Mouse (Mus musculus) spleen, embryonic (tissue): ENCODE measurements at regions not wholly inside any gene's neighbourhood (a gene's known extent, or its start where the extent isn't known, plus 50 kb on each side); places are given as distances from the start of the nearest gene placed in this dataset.

ENCODE experiments used
- CTCF ChIA-PET: fragments of 350-600 bp; sonication (Branson Sonifier 250); formaldehyde crosslinking; loops from one replicate; lab custom pipeline; 2022; lab: Charles Lee

- CTCF ChIA-PET, result no interaction called here
Observed at GRCm38 (mm10) chr9:43930037-43930404, 113.2 kb upstream of the Thy1 start.

GRCm38 (mm10) chr9:43930476-43930875, 112.7 kb upstream of the Thy1 start:
- CTCF ChIA-PET, result no interaction called here

- CTCF ChIA-PET, result no interaction called here
Observed at GRCm38 (mm10) chr9:43934012-43934690, 109.0 kb upstream of the Thy1 start.

- CTCF ChIA-PET, result no interaction called here
Observed at GRCm38 (mm10) chr9:43934691-43935064, 108.5 kb upstream of the Thy1 start.

- CTCF ChIA-PET, result no interaction called here
Observed at GRCm38 (mm10) chr9:43939336-43939735, 103.8 kb upstream of the Thy1 start.

GRCm38 (mm10) chr9:43942147-43942546, 101.0 kb upstream of the Thy1 start:
- CTCF ChIA-PET, result no interaction called here

DNA sequence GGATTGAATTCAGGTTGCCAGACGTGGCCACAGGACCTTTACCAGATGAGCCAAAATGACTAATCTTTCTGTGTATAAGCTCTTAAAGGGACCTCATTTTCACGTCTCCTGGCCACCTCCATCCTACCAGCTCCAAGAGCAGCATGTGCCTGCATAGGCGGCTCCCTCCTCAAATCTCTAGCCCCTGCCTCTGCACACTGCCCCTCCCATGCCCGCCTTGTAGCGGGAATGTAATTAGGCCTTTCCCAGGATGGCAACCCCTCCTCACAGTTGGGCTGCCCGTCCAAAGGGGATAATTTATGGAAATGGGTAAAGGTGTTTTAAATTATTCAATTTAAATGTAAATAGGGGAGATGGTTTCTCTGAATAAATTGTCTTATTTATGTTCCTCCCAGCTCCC, 99.7 kb upstream of the Thy1 start:
- CTCF ChIA-PET, result no interaction called here

GRCm38 (mm10) chr9:43944816-43945741, 98.1 kb upstream of the Thy1 start:
- CTCF ChIA-PET, result no interaction called here

DNA sequence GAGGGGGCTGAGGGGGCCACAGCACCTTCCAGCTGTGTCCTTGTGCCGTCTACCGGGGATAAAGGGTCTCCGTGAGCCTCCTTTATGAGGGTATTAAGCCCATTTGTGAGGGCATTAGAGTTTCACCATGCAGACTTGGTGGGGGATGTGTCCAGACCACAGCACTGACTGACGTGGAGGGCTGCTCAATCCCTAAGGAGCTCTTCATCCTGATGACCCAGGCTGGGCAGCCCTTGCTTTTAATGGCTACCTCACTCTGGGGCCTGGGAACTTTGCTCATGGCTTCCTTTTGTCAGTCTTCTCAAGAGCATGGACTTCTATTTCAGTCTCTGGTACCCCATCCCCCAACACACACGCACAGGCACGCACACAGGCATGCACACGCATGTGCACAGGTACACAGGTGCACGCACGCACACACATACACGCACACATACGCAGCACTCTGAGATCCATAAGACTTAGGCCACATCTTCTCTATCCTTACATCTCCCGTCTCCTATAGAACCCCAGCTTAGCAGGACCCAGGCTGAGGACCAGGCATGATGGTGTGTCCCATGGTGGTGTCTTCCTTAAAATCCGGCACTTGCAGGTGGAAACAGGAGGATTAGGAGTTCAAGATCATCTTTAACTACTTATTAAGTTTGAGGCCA, 97.1 kb upstream of the Thy1 start:
- CTCF ChIA-PET, result interaction anchor here (0.5 kb wide), 1 partner anchor 1530 kb away, joined by 3 read pairs; no protein-coding TSS in a partner anchor

GRCm38 (mm10) chr9:43947089-43947488, 96.1 kb upstream of the Thy1 start:
- CTCF ChIA-PET, result no interaction called here

- CTCF ChIA-PET, result no interaction called here
Observed at GRCm38 (mm10) chr9:43947490-43948150, 95.6 kb upstream of the Thy1 start.

- CTCF ChIA-PET, result no interaction called here
Observed at GRCm38 (mm10) chr9:43953128-43953527, 90.1 kb upstream of the Thy1 start.

DNA sequence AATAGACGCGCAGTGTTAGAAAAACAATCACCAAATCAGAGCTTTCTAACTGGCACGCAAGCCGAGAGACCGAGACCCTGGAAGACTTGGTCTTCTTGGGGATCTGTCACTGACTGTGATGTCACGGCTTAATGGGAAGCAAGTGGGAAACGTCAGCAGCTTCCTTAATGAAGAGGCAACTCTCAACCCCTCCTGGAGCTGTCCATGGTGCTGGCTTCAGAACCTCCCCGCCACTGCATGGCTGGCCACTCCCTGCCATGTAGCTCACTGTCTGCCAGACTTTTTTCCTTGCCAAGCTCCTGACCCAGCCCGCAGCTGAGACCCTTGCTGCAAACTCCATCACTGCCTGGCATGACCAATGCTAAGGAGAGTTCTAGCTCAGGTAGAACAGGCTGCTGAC, 83.6 kb upstream of the Thy1 start:
- CTCF ChIA-PET, result interaction anchor here (0.5 kb wide), 1 partner anchor 22 kb away, joined by 3 read pairs; no protein-coding TSS in a partner anchor

DNA sequence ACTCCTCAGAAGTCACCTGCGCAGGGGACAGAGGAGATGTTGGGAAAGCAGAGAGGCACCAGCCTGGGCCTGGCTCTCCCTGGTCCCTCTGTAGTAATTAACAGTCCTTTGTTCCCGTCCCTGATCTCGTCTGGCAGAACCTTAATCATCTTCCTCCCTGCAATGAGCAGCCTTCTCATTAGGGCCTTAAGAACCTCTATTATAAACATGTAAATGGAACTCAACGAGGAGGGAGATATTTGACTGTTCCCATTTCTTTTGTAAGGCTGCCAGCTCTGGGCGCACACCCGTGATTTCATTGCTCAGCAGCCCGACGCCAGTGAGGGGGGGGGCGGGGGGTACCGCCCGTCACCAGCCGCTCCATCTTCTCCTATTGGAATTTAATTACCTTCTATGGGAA, 81.8 kb upstream of the Thy1 start:
- CTCF ChIA-PET, result interaction anchor here (0.6 kb wide), 1 partner anchor 40 kb away, joined by 5 read pairs; no protein-coding TSS in a partner anchor

GRCm38 (mm10) chr9:43965171-43965570, 78.0 kb upstream of the Thy1 start:
- CTCF ChIA-PET, result no interaction called here

GRCm38 (mm10) chr9:43965811-43966210, 77.4 kb upstream of the Thy1 start:
- CTCF ChIA-PET, result no interaction called here

GRCm38 (mm10) chr9:43970043-43970795, 73.0 kb upstream of the Thy1 start:
- CTCF ChIA-PET, result no interaction called here

DNA sequence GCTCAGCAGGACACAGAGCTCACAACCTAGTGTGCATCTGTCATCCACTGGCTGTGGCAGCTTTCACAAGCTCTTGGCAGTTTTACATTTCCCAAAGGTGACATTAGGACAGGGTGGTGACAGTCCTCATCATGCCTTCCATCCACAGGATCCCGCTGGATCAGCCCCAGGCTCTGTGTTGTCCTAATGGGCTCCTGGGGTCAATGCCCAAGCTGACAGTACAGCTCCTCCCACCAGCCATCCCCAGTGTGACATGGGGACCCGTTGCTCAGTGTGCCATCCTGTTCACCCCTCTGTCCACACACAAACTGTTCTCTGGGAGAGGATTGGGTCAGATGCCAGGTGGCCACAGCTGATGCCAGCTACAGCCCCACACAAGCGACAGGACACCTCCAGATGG, 72.3 kb upstream of the Thy1 start:
- CTCF ChIA-PET, result interaction anchor here (0.6 kb wide), 1 partner anchor 1280 kb away, joined by 5 read pairs; no protein-coding TSS in a partner anchor

DNA sequence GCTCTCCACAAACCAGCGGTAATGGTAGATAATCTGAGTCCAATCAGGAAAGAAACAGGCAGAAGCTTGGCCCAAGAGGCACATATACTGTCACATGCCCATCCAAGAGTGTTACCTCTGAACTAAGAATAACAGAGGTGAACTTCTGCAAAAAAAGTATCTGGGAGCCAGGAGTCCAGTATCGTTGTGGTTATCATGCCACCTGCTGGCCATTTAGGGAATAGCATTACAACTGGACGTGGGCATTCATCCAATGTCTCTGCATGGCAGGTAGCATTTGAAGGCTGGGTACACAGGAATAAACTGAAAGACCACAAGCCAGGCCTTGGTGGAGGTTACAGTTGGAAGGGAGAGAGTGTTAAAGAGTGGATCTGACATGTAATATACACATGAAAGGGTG, 70.9 kb upstream of the Thy1 start:
- CTCF ChIA-PET, result interaction anchor here (0.6 kb wide), 1 partner anchor 1162 kb away, joined by 3 read pairs; no protein-coding TSS in a partner anchor

DNA sequence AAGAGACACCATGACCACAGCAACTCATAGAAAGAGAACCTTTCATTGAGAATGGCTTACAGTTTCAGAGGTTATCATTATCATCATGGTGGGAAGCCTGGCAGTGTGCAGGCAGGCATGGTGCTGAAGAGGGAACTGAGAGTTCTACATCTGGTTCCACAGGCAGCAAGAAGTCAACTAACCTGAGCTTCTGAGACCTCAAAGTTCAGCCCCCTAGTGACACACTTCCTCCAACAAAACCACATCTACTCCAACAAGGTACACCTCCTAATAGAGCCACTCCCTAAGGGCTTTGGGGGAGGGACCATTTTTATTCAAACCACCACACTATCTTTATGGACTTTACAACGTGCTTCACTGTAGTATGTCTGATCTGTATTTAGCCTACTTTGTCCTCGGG, 67.8 kb upstream of the Thy1 start:
- CTCF ChIA-PET, result no interaction called here

GRCm38 (mm10) chr9:43976366-43976765, 66.8 kb upstream of the Thy1 start:
- CTCF ChIA-PET, result no interaction called here
